Comparison of ENCODE assay signal across 8 mouse cellular contexts in genomic region chr19:6987061-6987903, GRCm38 (mm10). TPM values are rescaled to one million over a fixed set of nuclear protein-coding genes. Genes with fewer than 3 reads are reported as not detected.
A peak's percentile ranks its signal among the peaks of the same experiment; 100 is the strongest.
DNase-seq lines count a peak whose midpoint lies in the region; ATAC-seq and TF ChIP-seq lines count a peak whose summit lies in the region.

Vegfb (minus strand) TSS chr19:6987651.

- H3K36me3 ChIP-seq in MEL (ENCODE audit: control insufficient read depth in 1 of 2, insufficient read depth in 2 of 2, low read length in 2 of 2), result peaks cover 0 to 7% of the 10 kb centered on the region in 2 experiments; a peak in 2 of 4 replicates
- H3K36me3 ChIP-seq in forebrain, embryonic 14.5 days (ENCODE audit: control insufficient read depth, insufficient read depth, low read length), result peaks cover 17% of the 10 kb centered on the region

- H3K9ac ChIP-seq in MEL (ENCODE audit: control insufficient read depth, low read depth, low read length, poor library complexity, severe bottlenecking), result peak within 1 kb of the TSS; percentile 94
- peak within 1 kb of the TSS; percentile 89 for H3K9ac ChIP-seq in forebrain, embryonic 14.5 days (ENCODE audit: low read length)

- TF ChIP-seq EP300 in MEL (IDR thresholded peaks at IDR 0.05; ENCODE audit: low read depth in 1 of 2, low read length in 2 of 2), result no peak

- WGBS in forebrain, embryonic 14.5 days, result 2% methylated on average over 65 of the region's 85 CpGs

- TF ChIP-seq POLR2A in MEL (IDR thresholded peaks at IDR 0.05; ENCODE audit: control insufficient read depth in 1 of 2, insufficient read depth in 1 of 2, low read depth in 1 of 2, low read length in 2 of 2, poor library complexity in 1 of 2), result peak in 1 of 2 experiments; percentile 52; a peak in 2 of 4 replicates

- H3K27me3 ChIP-seq in MEL (ENCODE audit: control insufficient read depth in 1 of 2, insufficient read depth in 2 of 2, low read length in 2 of 2), result no peaks in the 10 kb centered on the region
- H3K27me3 ChIP-seq in forebrain, embryonic 14.5 days (replicated peaks; ENCODE audit: control insufficient read depth, insufficient read depth, low read length), result no peaks in the 10 kb centered on the region

- no peaks in the 10 kb centered on the region for H3K9me3 ChIP-seq in MEL (replicated peaks; ENCODE audit: insufficient read depth, low read length)
- no peaks in the 10 kb centered on the region for H3K9me3 ChIP-seq in forebrain, embryonic 14.5 days (replicated peaks; ENCODE audit: control insufficient read depth, low read length)

- intact Hi-C loops in heart, postnatal 36 days (cut with DNase I), result no loop called here

- peak; percentile 68 for ATAC-seq in forebrain, embryonic 14.5 days

- H3K4me3 ChIP-seq in MEL (ENCODE audit: control insufficient read depth in 1 of 2, insufficient read depth in 1 of 2, low read depth in 2 of 2, low read length in 2 of 2), result peak within 1 kb of the TSS; percentile 78 to 85
- peak within 1 kb of the TSS; percentile 78 for H3K4me3 ChIP-seq in forebrain, embryonic 14.5 days (ENCODE audit: low read depth, low read length)

- TF ChIP-seq CTCF in MEL (IDR thresholded peaks at IDR 0.05 in 2 of 3, conservative IDR thresholded peaks at IDR 0.05 in 1 of 3; ENCODE audit: control insufficient read depth in 1 of 3, insufficient read depth in 1 of 3, low read depth in 2 of 3, low read length in 3 of 3, poor library complexity in 1 of 3, severe bottlenecking in 1 of 3), result no peak

- H3K27ac ChIP-seq in MEL (ENCODE audit: control insufficient read depth, low read depth, low read length), result peak within 1 kb of the TSS; percentile 55
- peak within 1 kb of the TSS; percentile 75 for H3K27ac ChIP-seq in forebrain, embryonic 14.5 days (ENCODE audit: low read depth, low read length)

- H3K79me2 ChIP-seq in MEL (ENCODE audit: control insufficient read depth, insufficient read depth, low read length, poor library complexity), result peaks cover 7% of the 10 kb centered on the region; the same call in 1 of the 2 replicates

- no peak for TF ChIP-seq RAD21 in MEL (IDR thresholded peaks at IDR 0.05; ENCODE audit: low read depth, low read length)

- peaks cover 12 to 18% of the 10 kb centered on the region in 2 experiments for H3K4me1 ChIP-seq in MEL (ENCODE audit: control insufficient read depth in 1 of 2, insufficient read depth in 2 of 2, low read length in 2 of 2)
- H3K4me1 ChIP-seq in forebrain, embryonic 14.5 days (ENCODE audit: control insufficient read depth, insufficient read depth, low read length), result peaks cover 19% of the 10 kb centered on the region

- DNase-seq in MEL (ENCODE audit: low read depth, low spot score), result peak; percentile 68
- peak; percentile 73 for DNase-seq in cerebellum, adult 11 months
- DNase-seq in forebrain, embryonic 14.5 days (ENCODE audit: low spot score), result peak; percentile 71
- peak; percentile 72 to 79 for DNase-seq in heart, postnatal 36 days
- DNase-seq in layer of hippocampus, postnatal 25 days (ENCODE audit: extremely low spot score in 1 of 2, low spot score in 1 of 2), result peak in 1 of 2 experiments; percentile 48
- peak; percentile 68 for DNase-seq in lung, postnatal 14 days
- peak; percentile 64 for DNase-seq in right cerebral cortex, postnatal 14 days
- DNase-seq in yolk sac, embryonic 10.5 days (ENCODE audit: low spot score), result peak; percentile 83

- H3K4me2 ChIP-seq in forebrain, embryonic 14.5 days (ENCODE audit: low read length), result peak within 1 kb of the TSS; percentile 86

TF ChIP-seq in MEL, 35 proteins besides CTCF, POLR2A, EP300 and RAD21:
- TF ChIP-seq USF2 (IDR thresholded peaks at IDR 0.05; ENCODE audit: borderline replicate concordance in 1 of 2, insufficient read depth in 1 of 2, low read depth in 1 of 2, low read length in 2 of 2), result no peak
- no peak; the same call in none of the 2 replicates for TF ChIP-seq MAZ (IDR thresholded peaks at IDR 0.05; ENCODE audit: low read depth, low read length)
- no peak; the same call in 1 of the 2 replicates for TF ChIP-seq CHD1 (IDR thresholded peaks at IDR 0.05; ENCODE audit: low read depth, low read length)
- no peak for TF ChIP-seq JUND (IDR thresholded peaks at IDR 0.05; ENCODE audit: low read depth, low read length)
- TF ChIP-seq MYC (IDR thresholded peaks at IDR 0.05; ENCODE audit: low read depth, low read length), result no peak
- TF ChIP-seq POLR2AphosphoS2 (IDR thresholded peaks at IDR 0.05; ENCODE audit: low read length), result 0 out of 2 replicates have a peak, but pooled peaks have one; percentile 32
- TF ChIP-seq KAT2A (conservative IDR thresholded peaks at IDR 0.05; ENCODE audit: low read depth, low read length), result no peak
- TF ChIP-seq GABPA (IDR thresholded peaks at IDR 0.05; ENCODE audit: low read depth, low read length), result no peak
- no peak for TF ChIP-seq NRF1 (IDR thresholded peaks at IDR 0.05; ENCODE audit: insufficient read depth, low read depth, low read length, poor library complexity, severe bottlenecking)
- TF ChIP-seq USF1 (IDR thresholded peaks at IDR 0.05; ENCODE audit: low read depth, low read length), result peak; percentile 79
- no peak for TF ChIP-seq BHLHE40 (IDR thresholded peaks at IDR 0.05; ENCODE audit: borderline replicate concordance, low read depth, low read length)
- no peak; the same call in 1 of the 2 replicates for TF ChIP-seq MAX (IDR thresholded peaks at IDR 0.05; ENCODE audit: low read length)
- TF ChIP-seq MXI1 (IDR thresholded peaks at IDR 0.05; ENCODE audit: low read depth, low read length), result peak; percentile 58; the same call in 1 of the 2 replicates
- TF ChIP-seq NELFE (IDR thresholded peaks at IDR 0.05; ENCODE audit: low read depth, low read length), result peak; percentile 35
- no peak for TF ChIP-seq GATA1 (IDR thresholded peaks at IDR 0.05; ENCODE audit: low read depth, low read length)
- no peak for TF ChIP-seq TAL1 (IDR thresholded peaks at IDR 0.05; ENCODE audit: low read length)
- no peak for TF ChIP-seq ZNF384 (IDR thresholded peaks at IDR 0.05; ENCODE audit: low read depth, low read length)
- TF ChIP-seq MAFK (IDR thresholded peaks at IDR 0.05; ENCODE audit: borderline replicate concordance, low read depth, low read length), result no peak
- TF ChIP-seq ZC3H11A (IDR thresholded peaks at IDR 0.05; ENCODE audit: low read depth, low read length), result no peak
- TF ChIP-seq ETS1 (IDR thresholded peaks at IDR 0.05; ENCODE audit: low read depth, low read length), result no peak
- TF ChIP-seq UBTF (IDR thresholded peaks at IDR 0.05; ENCODE audit: borderline replicate concordance, insufficient read depth, low read depth, low read length), result no peak
- no peak for TF ChIP-seq MEF2A (IDR thresholded peaks at IDR 0.05; ENCODE audit: extremely low read depth, insufficient replicate concordance, low read depth, low read length, poor library complexity, severe bottlenecking)
- no peak for TF ChIP-seq ZKSCAN1 (IDR thresholded peaks at IDR 0.05; ENCODE audit: low read depth, low read length)
- no peak for TF ChIP-seq E2F4 (IDR thresholded peaks at IDR 0.05; ENCODE audit: borderline replicate concordance, low read depth, low read length)
- TF ChIP-seq ELF1 (IDR thresholded peaks at IDR 0.05; ENCODE audit: low read depth, low read length), result no peak
- no peak for TF ChIP-seq CHD2 (IDR thresholded peaks at IDR 0.05; ENCODE audit: low read length)
- TF ChIP-seq MYB (IDR thresholded peaks at IDR 0.05; ENCODE audit: low read depth, low read length), result no peak
- TF ChIP-seq RCOR1 (IDR thresholded peaks at IDR 0.05; ENCODE audit: low read depth, low read length), result no peak
- TF ChIP-seq SIN3A (IDR thresholded peaks at IDR 0.05; ENCODE audit: low read length), result peak; percentile 39; the same call in 1 of the 2 replicates
- no peak for TF ChIP-seq POLR2AphosphoS5 (IDR thresholded peaks at IDR 0.05; ENCODE audit: borderline replicate concordance, low read depth, low read length)
- TF ChIP-seq HCFC1 (IDR thresholded peaks at IDR 0.05; ENCODE audit: low read depth, low read length), result peak; percentile 24
- no peak; the same call in 1 of the 2 replicates for TF ChIP-seq ZMIZ1 (IDR thresholded peaks at IDR 0.05; ENCODE audit: low read depth, low read length)

RNA-seq across cellular contexts. Expression of gene Vegfb, which starts in this region (rescaled TPM):
- total RNA-seq in MEL (2012; rRNA removed), result 11.2 and 11.5 TPM in 2 replicates
- polyA plus RNA-seq in MEL (2012; ENCODE audit: insufficient read depth in 1 of 2, insufficient read length in 2 of 2, low read depth in 1 of 2, low replicate concordance in 2 of 2, missing spikeins in 1 of 2), result 10 to 100 TPM in 1 of 2 experiments, not detected in 1; 67.6 TPM
- 24.5 and 28.4 TPM in 2 replicates for polyA plus RNA-seq in forebrain, embryonic 14.5 days (2014; fragmentation: Nextera tagmentation; extraction: Ambion mirVana)
- 100 to 1,000 TPM; 438 to 444 TPM for total RNA-seq in heart, postnatal 36 days (2021)
- total RNA-seq in layer of hippocampus, postnatal 25 days (2021), result 10 to 100 TPM; 83.2 to 85.2 TPM

Comparison
In these comparisons a context has a peak if more than half of its experiments do, and no peak if none do; other contexts are left out.
1. RNA of gene Vegfb (total RNA-seq): 438 to 444 TPM in heart, postnatal 36 days; 83.2 to 85.2 TPM in layer of hippocampus, postnatal 25 days and 11.2 to 11.5 TPM in MEL; every median in the first group is over 4 times any median in the second.